Mouse (Mus musculus) thymus, postnatal 25 days (tissue): Measurements from ENCODE around the gene Tpst2.
"Not testable (repeated sequence)": the region's sequence is repeated elsewhere in the genome, so short reads cannot be mapped to it uniquely, and the experiment has no call there.

Source experiments
- DNase-seq: peaks from one replicate; pipeline ENCODE4 v3.0.0; 2022

The Tpst2 gene

DNA sequence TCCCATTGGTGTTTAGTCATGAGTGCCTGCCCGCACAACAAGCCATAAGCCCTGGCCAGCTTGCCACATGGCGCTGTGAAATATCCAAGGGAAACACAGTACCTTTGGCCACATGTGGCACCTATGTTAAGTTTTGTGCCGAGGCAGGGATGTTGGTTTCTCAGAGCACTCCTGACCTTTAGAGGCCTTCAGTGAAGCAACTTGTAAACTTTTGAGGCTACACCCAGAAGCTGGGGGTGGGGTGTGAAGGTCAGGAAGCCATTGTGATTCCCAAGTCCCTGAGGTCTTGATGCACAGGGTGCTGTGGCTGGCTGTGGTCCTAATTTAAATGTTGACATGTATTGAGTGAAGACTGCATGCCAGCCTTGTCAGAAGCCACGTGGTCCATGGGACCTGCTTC is 22.9 kb downstream of the Tpst2 start:
- no peak for DNase-seq

GRCm38 (mm10) chr5:112300112-112300511 is 23.6 kb downstream of the Tpst2 start:
- DNase-seq = no peak

DNA sequence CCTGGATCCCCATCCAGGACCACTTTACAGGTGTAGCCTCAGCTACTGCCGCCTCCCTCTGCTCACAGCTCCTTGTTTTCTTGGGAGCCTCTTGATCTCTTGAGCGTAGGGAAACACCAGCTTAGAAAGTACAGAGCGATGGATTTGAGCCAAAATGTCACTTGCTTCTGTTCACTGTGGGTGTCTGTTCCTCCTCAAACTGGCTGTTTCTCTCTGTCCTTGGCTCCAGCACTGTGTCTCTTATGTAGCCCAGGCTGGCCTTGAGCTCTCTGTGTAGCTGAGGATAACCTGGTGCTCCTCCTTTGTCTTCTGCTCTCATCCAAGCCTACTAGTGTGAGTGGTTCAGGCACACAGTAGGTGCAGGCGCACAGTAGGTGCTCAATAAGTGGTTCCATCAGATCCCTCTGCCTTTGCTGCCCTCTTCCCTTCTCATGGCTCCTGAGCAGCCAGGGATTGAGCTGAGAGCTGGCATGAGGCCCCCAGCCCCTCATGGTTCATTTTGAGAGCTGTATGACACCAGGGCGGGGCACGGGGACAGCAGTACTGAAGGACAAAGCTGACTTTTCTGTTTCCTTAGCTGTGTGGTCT is 24.3 kb downstream of the Tpst2 start:
- no peak for DNase-seq

DNA sequence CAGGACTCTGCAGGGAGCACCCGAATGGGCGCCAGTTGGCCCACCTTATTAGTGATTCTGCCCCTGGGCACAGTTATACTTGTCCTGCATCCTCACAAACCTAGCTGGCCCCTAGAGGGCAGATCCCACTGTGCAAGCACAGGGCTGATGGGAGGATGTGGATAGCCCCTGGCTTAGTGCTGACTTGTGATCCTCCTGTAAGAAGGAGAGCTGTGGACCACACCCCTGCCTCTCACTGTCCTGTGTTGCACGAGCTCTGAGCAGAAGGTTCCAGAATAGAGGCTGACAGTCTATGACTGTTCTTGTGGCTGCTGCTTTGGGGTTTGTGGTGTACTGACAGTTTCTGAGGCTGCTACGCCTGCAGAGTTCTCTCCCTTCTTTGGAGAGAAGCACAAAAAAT is 25.2 kb downstream of the Tpst2 start:
- DNase-seq = no peak

DNA sequence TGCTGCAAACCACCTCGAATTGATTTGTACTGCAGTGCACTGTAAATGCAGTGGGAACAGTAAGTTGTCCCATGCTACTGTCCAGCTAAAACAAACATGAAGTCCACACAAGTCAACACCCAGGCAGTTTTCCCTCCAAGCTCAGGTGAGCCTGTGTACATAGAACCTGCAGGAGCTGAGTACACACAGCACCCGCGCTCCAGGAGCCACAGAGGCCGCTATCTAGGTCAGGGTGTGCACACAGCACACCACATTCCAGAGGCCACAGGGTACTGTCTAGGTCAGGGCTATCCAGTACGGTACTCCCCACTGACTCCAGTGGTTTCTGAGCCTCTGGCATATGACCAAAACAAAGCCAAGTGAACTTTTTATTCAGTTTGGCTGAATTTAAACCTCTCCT is 25.8 kb downstream of the Tpst2 start:
- DNase-seq = no peak

GRCm38 (mm10) chr5:112305842-112306241 is 29.4 kb downstream of the Tpst2 start:
- no peak for DNase-seq

GRCm38 (mm10) chr5:112313222-112313885 is 36.9 kb downstream of the Tpst2 start:
- no peak for DNase-seq

DNA sequence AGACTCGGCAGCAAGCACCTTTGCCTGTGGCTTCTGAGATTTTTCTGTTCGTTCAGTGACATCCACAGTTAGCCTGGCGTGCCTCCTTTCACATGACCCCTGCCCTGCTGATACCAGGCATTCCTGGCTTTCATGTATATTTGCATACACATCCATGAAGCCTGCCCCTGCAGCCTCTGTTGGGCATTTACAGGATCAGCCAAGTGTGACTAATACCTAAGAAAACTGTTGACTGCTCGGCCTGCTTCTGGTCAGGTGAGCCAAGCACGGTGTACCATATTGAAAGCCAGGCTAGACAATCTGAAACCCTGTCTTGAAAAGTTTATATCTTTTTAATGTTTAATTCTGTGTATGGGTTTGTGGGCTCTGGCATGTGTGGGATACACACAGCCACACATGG is 40.0 kb downstream of the Tpst2 start:
- DNase-seq = no peak

- no peak for DNase-seq
Observed at GRCm38 (mm10) chr5:112317328-112317727, 40.8 kb downstream of the Tpst2 start.

DNA sequence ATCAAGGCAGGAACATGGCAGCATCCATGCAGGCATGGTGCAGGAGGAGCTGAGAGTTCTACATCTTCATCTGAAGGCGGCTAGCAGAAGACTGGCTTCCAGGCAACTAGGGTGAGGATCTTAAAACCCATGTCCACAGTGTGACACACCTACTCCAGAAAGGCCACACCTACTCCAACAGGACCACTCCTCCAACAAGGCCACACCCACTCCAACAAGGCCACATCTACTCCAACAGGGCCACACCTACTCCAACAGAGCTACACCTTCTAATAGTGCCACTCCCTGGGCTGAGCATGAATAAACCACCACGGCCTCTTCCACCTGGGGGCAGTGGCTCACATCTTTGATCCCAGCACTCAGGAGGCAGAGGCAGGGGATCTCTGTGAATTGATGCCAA is 42.9 kb downstream of the Tpst2 start:
- DNase-seq = not testable (repeated sequence)

GRCm38 (mm10) chr5:112320379-112320778 is 43.9 kb downstream of the Tpst2 start:
- no peak for DNase-seq

- DNase-seq = no peak
Observed at GRCm38 (mm10) chr5:112320936-112321335, 44.4 kb downstream of the Tpst2 start.

DNA sequence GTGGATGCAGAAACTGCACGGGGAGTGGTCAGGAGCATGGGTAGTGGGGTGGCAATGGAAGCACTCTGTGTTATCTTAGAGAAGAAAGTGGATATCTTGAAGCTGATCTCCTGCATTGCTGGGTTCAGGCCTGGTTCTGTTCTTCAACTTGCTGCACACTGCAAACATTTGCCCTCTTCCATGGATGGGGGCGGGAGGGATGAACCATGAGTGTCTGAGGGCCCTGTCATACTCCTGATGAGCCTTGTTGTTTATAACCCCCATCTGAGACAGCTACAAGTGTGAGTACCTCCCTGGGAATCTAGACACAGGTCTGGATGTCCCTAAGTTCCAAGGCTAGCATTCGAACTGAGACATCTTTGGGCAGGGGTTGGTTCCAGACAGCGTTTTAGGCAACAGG is 44.9 kb downstream of the Tpst2 start:
- DNase-seq = no peak

DNA sequence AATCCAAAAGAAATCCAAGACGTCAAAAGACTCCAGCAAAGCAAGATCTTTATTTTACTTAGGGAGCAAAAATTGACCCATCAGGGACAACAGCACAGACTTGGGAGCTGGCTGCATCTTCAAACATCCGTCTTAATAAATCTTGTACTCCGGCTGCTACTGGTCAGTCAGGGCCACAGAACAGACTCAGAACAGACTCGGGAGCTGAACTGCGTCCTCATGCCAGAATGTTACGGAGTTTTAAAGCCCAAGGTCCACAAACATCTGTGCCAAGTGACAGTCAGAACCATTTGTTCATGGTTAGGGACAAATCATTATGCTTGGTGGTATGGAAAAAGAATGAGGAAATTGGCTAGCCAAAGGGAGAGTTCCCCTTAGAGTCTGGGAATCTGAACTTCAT is 46.8 kb downstream of the Tpst2 start:
- DNase-seq = no peak

DNA sequence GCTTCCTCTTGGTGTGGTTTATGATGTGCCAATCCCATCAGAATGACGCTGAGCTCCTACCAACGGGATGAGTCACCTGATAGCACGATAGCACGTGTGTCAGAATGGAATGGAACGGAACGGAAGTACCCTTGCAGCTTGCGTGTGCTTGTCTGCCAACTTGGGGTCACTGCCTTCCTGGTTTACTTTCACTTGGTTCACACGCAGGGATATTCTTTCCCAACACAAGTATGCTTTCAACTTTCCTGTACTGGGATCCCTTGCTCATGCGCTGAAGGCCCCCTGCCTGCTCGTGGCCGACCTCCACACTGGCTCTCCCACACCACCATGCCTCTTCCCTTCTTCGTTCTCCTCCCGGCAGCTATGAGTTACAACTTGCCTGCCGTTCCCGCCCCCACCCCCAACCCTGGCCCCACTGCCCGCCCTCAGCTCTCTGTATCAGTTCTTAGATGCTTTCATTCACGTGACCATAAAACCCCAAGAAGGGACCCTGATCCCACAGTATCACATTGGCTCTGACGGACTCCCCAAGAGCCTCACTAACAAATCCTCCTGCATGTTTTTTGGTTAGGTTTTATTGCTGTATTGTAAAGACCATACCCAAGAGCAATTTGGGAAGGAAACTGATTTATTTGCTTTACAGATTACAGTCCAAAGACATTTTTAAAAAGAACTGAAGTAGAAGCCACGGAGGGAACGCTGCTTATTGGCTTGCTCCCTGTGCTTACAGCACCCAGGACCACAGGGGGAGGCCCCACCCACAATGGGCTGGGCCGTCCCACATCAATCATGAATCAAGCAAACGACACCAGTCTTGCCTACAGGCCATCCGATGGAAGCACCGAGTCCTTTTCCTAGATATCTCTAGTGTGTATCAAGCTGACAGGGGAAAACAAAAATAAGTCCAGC is 48.4 kb downstream of the Tpst2 start:
- peak; percentile 58 for DNase-seq

- DNase-seq = peak; percentile 94
Observed at GRCm38 (mm10) chr5:112325546-112326445, 49.3 kb downstream of the Tpst2 start, which contains the start of gene Tfip11. Gene Tfip11 (plus strand): TSS chr5:112326358.

DNA sequence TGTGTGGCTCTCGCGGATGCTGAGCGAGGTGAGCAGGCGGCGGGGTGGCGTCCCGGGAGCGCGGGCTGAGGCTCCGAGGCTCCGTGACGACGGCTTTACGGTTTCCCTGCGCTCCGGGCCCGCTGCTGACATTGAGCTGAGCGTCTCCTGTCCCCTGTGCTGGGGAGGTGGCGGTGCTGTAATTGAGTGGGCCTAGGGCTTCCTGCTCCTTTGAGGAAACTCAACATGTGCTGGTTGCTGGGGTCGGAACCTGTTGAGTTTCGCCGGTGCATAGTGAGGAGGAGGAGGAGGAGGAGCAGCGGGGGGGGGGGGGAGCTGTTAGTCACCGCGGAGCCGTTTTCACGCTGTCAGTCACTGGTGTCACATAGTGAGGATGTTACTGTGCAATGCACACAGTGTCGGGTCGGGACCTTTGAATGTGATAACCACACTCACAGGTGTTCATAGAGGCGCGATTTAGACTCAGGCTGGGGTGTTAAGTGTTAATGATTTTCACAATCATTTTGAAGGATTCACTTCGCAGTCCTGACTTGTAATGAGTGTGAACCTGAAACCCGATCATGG is 50.0 kb downstream of the Tpst2 start:
- no peak for DNase-seq

DNA sequence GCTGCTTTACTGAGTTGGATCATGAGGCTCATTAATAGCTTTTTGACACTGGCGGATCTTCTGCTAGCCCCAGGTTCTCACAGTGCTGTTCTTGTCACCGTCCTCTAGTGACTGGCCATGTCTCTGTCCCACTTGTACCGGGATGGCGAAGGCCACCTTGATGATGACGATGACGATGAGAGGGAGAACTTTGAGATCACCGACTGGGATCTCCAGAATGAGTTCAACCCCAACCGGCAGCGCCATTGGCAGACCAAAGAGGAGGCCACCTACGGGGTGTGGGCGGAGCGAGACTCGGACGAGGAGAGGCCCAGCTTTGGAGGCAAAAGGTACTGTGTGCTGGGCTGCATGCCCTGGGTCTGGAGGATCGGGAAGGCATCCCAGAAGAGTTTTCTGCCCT is 51.4 kb downstream of the Tpst2 start:
- DNase-seq = no peak

DNA sequence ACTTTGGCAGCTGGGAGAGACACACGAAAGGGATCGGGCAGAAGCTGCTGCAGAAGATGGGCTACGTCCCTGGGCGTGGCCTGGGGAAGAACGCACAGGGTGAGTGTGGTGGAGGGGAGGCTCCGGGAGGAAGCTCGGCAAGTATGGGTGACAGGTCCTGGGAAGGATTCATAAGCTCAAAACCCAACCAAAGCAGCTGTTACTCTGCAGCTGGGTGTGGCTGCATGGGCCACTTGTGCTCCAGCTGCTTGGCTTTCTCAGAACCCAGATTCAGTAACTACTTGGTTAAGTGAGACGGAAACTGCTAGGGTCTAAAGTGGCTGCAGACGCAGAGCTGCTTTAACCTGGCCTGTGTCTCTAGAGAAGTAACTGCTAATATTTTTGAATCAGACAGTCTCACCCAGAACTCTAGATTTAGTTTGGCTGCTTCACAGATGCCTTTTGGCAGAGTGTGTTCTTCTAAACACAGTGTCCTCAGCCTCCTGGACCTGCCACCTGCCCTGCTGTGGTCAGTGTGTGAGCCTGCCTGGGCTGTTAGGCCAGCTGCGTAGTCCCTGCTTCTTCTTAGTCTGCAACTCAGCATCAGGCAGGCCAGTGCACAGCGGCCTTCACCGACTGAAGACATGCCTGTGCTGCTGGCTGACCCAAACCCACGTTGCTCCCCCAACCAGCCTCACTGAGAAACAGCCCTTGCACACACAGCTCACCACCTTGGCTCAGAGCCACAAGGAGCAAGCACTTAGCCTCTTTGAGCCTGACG is 53.5 kb downstream of the Tpst2 start:
- DNase-seq = no peak

DNA sequence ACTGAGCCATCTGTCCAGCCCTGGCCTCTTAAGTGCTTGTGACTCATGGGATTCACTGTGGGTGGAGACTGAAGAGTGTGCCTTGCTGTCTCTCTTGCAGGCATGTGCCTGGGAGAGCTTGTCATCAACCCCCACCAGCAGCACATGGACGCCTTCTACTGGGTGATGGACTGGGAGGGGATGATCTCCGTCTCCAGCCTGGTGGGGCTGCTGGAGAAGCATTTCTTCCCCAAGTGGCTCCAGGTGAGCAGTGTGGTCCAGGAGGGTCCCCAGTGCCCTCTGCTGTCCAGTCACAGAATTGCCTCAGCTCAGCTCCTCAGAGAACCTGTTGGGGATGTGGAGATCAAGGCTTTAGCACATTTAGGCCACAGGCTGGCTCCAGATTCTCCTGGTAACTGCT is 59.0 kb downstream of the Tpst2 start:
- DNase-seq = peak; percentile 68

- no peak for DNase-seq
Observed at GRCm38 (mm10) chr5:112337004-112337403, 60.5 kb downstream of the Tpst2 start.

- DNase-seq = no peak
Observed at GRCm38 (mm10) chr5:112339215-112339614, 62.7 kb downstream of the Tpst2 start.
